Mouse (Mus musculus): ENCODE data around the gene Aebp2. TPM values are rescaled to one million over a fixed set of nuclear protein-coding genes. Genes with fewer than 3 reads are reported as not detected.

The Aebp2 gene
- total and polyA plus RNA-seq, 3 experiments: 25.9 to 42.0 (median 32.5) TPM

GRCm38 (mm10) chr6:140642655-140643054, 20.2 kb downstream of the Aebp2 start (continued):
- TF ChIP-seq MAFK (IDR thresholded peaks at IDR 0.05; ENCODE audit: borderline replicate concordance, low read depth, low read length): no peak

GRCm38 (mm10) chr6:140645931-140646330, 23.5 kb downstream of the Aebp2 start:
- peaks cover 0 to 28% of the 10 kb centered on the region in 2 experiments; a peak in 2 of 4 replicates for H3K36me3 ChIP-seq (ENCODE audit: control insufficient read depth in 1 of 2, insufficient read depth in 2 of 2, low read length in 2 of 2)
- no peaks in the 10 kb centered on the region for H3K79me2 ChIP-seq (ENCODE audit: control insufficient read depth, insufficient read depth, low read length, poor library complexity)
- no peaks in the 10 kb centered on the region for H3K4me1 ChIP-seq (ENCODE audit: control insufficient read depth in 1 of 2, insufficient read depth in 2 of 2, low read length in 2 of 2)
- no peak overlapping the region for H3K27ac ChIP-seq (ENCODE audit: control insufficient read depth, low read depth, low read length)
- H3K4me3 ChIP-seq (ENCODE audit: control insufficient read depth in 1 of 2, insufficient read depth in 1 of 2, low read depth in 2 of 2, low read length in 2 of 2): no peak overlapping the region
- H3K9me3 ChIP-seq (replicated peaks; ENCODE audit: insufficient read depth, low read length): no peaks in the 10 kb centered on the region
- DNase-seq (ENCODE audit: low read depth, low spot score): no peak
- no peaks in the 10 kb centered on the region for H3K27me3 ChIP-seq (ENCODE audit: control insufficient read depth in 1 of 2, insufficient read depth in 2 of 2, low read length in 2 of 2)
- no peak for TF ChIP-seq MYC (IDR thresholded peaks at IDR 0.05; ENCODE audit: low read depth, low read length)
- no peak for TF ChIP-seq BHLHE40 (IDR thresholded peaks at IDR 0.05; ENCODE audit: borderline replicate concordance, low read depth, low read length)
- no peak overlapping the region for H3K9ac ChIP-seq (ENCODE audit: control insufficient read depth, low read depth, low read length, poor library complexity, severe bottlenecking)

- DNase-seq (ENCODE audit: low read depth, low spot score): no peak
- no peaks in the 10 kb centered on the region for H3K9me3 ChIP-seq (replicated peaks; ENCODE audit: insufficient read depth, low read length)
- TF ChIP-seq UBTF (IDR thresholded peaks at IDR 0.05; ENCODE audit: borderline replicate concordance, insufficient read depth, low read depth, low read length) (no peak), POLR2AphosphoS2 (IDR thresholded peaks at IDR 0.05; ENCODE audit: low read length) (no peak), SIN3A (IDR thresholded peaks at IDR 0.05; ENCODE audit: low read length) (no peak), POLR2AphosphoS5 (IDR thresholded peaks at IDR 0.05; ENCODE audit: borderline replicate concordance, low read depth, low read length) (no peak), MAX (IDR thresholded peaks at IDR 0.05; ENCODE audit: low read length) (no peak), MYC (IDR thresholded peaks at IDR 0.05; ENCODE audit: low read depth, low read length) (no peak)
- peaks cover 0 to 29% of the 10 kb centered on the region in 2 experiments; a peak in 2 of 4 replicates for H3K36me3 ChIP-seq (ENCODE audit: control insufficient read depth in 1 of 2, insufficient read depth in 2 of 2, low read length in 2 of 2)
- no peak overlapping the region for H3K27ac ChIP-seq (ENCODE audit: control insufficient read depth, low read depth, low read length)
- no peak overlapping the region for H3K4me3 ChIP-seq (ENCODE audit: control insufficient read depth in 1 of 2, insufficient read depth in 1 of 2, low read depth in 2 of 2, low read length in 2 of 2)
- no peak overlapping the region for H3K9ac ChIP-seq (ENCODE audit: control insufficient read depth, low read depth, low read length, poor library complexity, severe bottlenecking)
- no peaks in the 10 kb centered on the region for H3K79me2 ChIP-seq (ENCODE audit: control insufficient read depth, insufficient read depth, low read length, poor library complexity)
- no peaks in the 10 kb centered on the region for H3K4me1 ChIP-seq (ENCODE audit: control insufficient read depth in 1 of 2, insufficient read depth in 2 of 2, low read length in 2 of 2)
- H3K27me3 ChIP-seq (ENCODE audit: control insufficient read depth in 1 of 2, insufficient read depth in 2 of 2, low read length in 2 of 2): no peaks in the 10 kb centered on the region
Observed at GRCm38 (mm10) chr6:140646892-140647291, 24.4 kb downstream of the Aebp2 start.

- H3K9ac ChIP-seq (ENCODE audit: control insufficient read depth, low read depth, low read length, poor library complexity, severe bottlenecking): no peak overlapping the region
- H3K27ac ChIP-seq (ENCODE audit: control insufficient read depth, low read depth, low read length): no peak overlapping the region
- no peaks in the 10 kb centered on the region for H3K9me3 ChIP-seq (replicated peaks; ENCODE audit: insufficient read depth, low read length)
- no peak for DNase-seq (ENCODE audit: low read depth, low spot score)
- no peaks in the 10 kb centered on the region for H3K4me1 ChIP-seq (ENCODE audit: control insufficient read depth in 1 of 2, insufficient read depth in 2 of 2, low read length in 2 of 2)
- H3K79me2 ChIP-seq (ENCODE audit: control insufficient read depth, insufficient read depth, low read length, poor library complexity): no peaks in the 10 kb centered on the region
- H3K27me3 ChIP-seq (ENCODE audit: control insufficient read depth in 1 of 2, insufficient read depth in 2 of 2, low read length in 2 of 2): no peaks in the 10 kb centered on the region
- no peak for TF ChIP-seq ZMIZ1 (IDR thresholded peaks at IDR 0.05; ENCODE audit: low read depth, low read length)
- no peak for TF ChIP-seq CHD1 (IDR thresholded peaks at IDR 0.05; ENCODE audit: low read depth, low read length)
- TF ChIP-seq ELF1 (IDR thresholded peaks at IDR 0.05; ENCODE audit: low read depth, low read length): no peak
- TF ChIP-seq CHD2 (IDR thresholded peaks at IDR 0.05; ENCODE audit: low read length): no peak
- no peak for TF ChIP-seq TCF12 (IDR thresholded peaks at IDR 0.05; ENCODE audit: low read depth, low read length)
- TF ChIP-seq JUND (IDR thresholded peaks at IDR 0.05; ENCODE audit: low read depth, low read length): no peak
- TF ChIP-seq KAT2A (conservative IDR thresholded peaks at IDR 0.05; ENCODE audit: low read depth, low read length): no peak
- no peak for TF ChIP-seq CTCF (IDR thresholded peaks at IDR 0.05 in 2 of 3, conservative IDR thresholded peaks at IDR 0.05 in 1 of 3; ENCODE audit: control insufficient read depth in 1 of 3, insufficient read depth in 1 of 3, low read depth in 2 of 3, low read length in 3 of 3, poor library complexity in 1 of 3, severe bottlenecking in 1 of 3)
- TF ChIP-seq GATA1 (IDR thresholded peaks at IDR 0.05; ENCODE audit: low read depth, low read length): no peak
- TF ChIP-seq GABPA (IDR thresholded peaks at IDR 0.05; ENCODE audit: low read depth, low read length): no peak
- no peak for TF ChIP-seq TAL1 (IDR thresholded peaks at IDR 0.05; ENCODE audit: low read length)
- TF ChIP-seq MAZ (IDR thresholded peaks at IDR 0.05; ENCODE audit: low read depth, low read length): no peak
- no peak for TF ChIP-seq ZNF384 (IDR thresholded peaks at IDR 0.05; ENCODE audit: low read depth, low read length)
- TF ChIP-seq RCOR1 (IDR thresholded peaks at IDR 0.05; ENCODE audit: low read depth, low read length): no peak
- TF ChIP-seq POLR2A (IDR thresholded peaks at IDR 0.05; ENCODE audit: control insufficient read depth in 1 of 2, insufficient read depth in 1 of 2, low read depth in 1 of 2, low read length in 2 of 2, poor library complexity in 1 of 2): no peak
- H3K4me3 ChIP-seq (ENCODE audit: control insufficient read depth in 1 of 2, insufficient read depth in 1 of 2, low read depth in 2 of 2, low read length in 2 of 2): no peak overlapping the region
- peaks cover 0 to 20% of the 10 kb centered on the region in 2 experiments; a peak in 2 of 4 replicates for H3K36me3 ChIP-seq (ENCODE audit: control insufficient read depth in 1 of 2, insufficient read depth in 2 of 2, low read length in 2 of 2)
Observed at GRCm38 (mm10) chr6:140649812-140650211, 27.3 kb downstream of the Aebp2 start.

Measured in MEL (cell line).